Mouse (Mus musculus): Measurements from ENCODE around the gene Ctrc.

DNA sequence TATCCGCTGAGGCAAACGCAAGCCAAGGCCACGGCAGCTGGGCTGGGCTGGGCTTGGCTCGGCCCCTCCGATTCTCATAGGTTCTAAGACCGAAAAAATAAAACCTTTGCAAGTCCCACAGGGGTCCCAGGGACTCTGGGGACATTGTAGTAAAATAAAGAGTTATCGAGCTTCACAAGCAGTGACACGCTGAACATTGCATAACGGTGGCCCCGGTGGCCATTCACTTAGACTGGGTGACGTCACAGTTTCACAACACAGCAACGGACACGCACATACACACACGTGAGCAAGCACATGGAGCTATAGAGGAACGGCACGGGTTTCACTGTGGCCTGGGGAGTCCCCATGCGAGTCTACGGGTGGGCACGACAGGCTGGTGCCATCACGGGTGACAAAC, 12.3 kb upstream of the Ctrc start:
- no peak for TF ChIP-seq CTCF (IDR thresholded peaks at IDR 0.05; ENCODE audit: low read depth)
- no peak for TF ChIP-seq EP300 (optimal IDR thresholded peaks at IDR 0.05)

Data from stomach, postnatal 0 days (tissue).